Mouse (Mus musculus) erythroblast, adult 5-6 weeks (primary cell): ENCODE measurements around the gene Rcl1. TPM values are rescaled to one million over a fixed set of nuclear protein-coding genes. Genes with fewer than 3 reads are reported as not detected.

Source experiments
- ATAC-seq: replicated peaks from 2 replicates; pipeline ENCODE4 v1.8.0; 2016; ENCODE audit warnings: moderate number of reproducible peaks, mild to moderate bottlenecking, moderate TSS enrichment, inconsistent platforms; ENCODE audit not compliant: poor library complexity, low FRiP score, severe bottlenecking
- total RNA-seq, 2 experiments: library from RNA; stranded (forward) in 1 of 2; stranded (reverse) in 1 of 2; fragments of 150-400 nt in 1 of 2; fragments of 200-764, 138-1000 nt in 1 of 2; gene quantifications; 2 replicates each; pipeline versions ENCODE4 v1.2.3 to v1.2.4; 2015 to 2017; ENCODE audit warnings: low replicate concordance in 2 of 2

Rcl1 gene
- total RNA-seq, 2 experiments from 2014 or later = 22.9 to 63.0 TPM

- no peak for ATAC-seq
Measured at GRCm38 (mm10) chr19:29105816-29106215, 4.6 kb downstream of the Rcl1 start.

GRCm38 (mm10) chr19:29106261-29106660 lies 5.1 kb downstream of the Rcl1 start:
- ATAC-seq = no peak

GRCm38 (mm10) chr19:29112662-29113061 lies 11.5 kb downstream of the Rcl1 start:
- ATAC-seq = no peak

GRCm38 (mm10) chr19:29113746-29114649 lies 12.8 kb downstream of the Rcl1 start:
- no peak for ATAC-seq

GRCm38 (mm10) chr19:29116796-29117195 lies 15.6 kb downstream of the Rcl1 start:
- no peak for ATAC-seq

GRCm38 (mm10) chr19:29118196-29118595 lies 17.0 kb downstream of the Rcl1 start:
- no peak for ATAC-seq

GRCm38 (mm10) chr19:29120311-29120710 lies 19.1 kb downstream of the Rcl1 start:
- no peak for ATAC-seq

GRCm38 (mm10) chr19:29121394-29121793 lies 20.2 kb downstream of the Rcl1 start:
- no peak for ATAC-seq

- ATAC-seq = no peak
Measured at GRCm38 (mm10) chr19:29124886-29125585, 23.9 kb downstream of the Rcl1 start.

- 0 out of 2 replicates have a peak, but pooled peaks have one; percentile 17 for ATAC-seq
Measured at GRCm38 (mm10) chr19:29126347-29127015, 25.3 kb downstream of the Rcl1 start.

- no peak for ATAC-seq
Measured at GRCm38 (mm10) chr19:29127331-29127730, 26.2 kb downstream of the Rcl1 start.

GRCm38 (mm10) chr19:29128217-29128616 lies 27.0 kb downstream of the Rcl1 start:
- no peak for ATAC-seq

- no peak for ATAC-seq
Measured at GRCm38 (mm10) chr19:29129551-29129950, 28.4 kb downstream of the Rcl1 start.

GRCm38 (mm10) chr19:29131171-29131570 lies 30.0 kb downstream of the Rcl1 start:
- ATAC-seq = no peak

GRCm38 (mm10) chr19:29134293-29134692 lies 33.1 kb downstream of the Rcl1 start:
- no peak for ATAC-seq

- ATAC-seq = 0 out of 2 replicates have a peak, but pooled peaks have one; percentile 36
Measured at GRCm38 (mm10) chr19:29135172-29135736, 34.1 kb downstream of the Rcl1 start.

GRCm38 (mm10) chr19:29138546-29139270 lies 37.5 kb downstream of the Rcl1 start:
- ATAC-seq = no peak

GRCm38 (mm10) chr19:29139699-29140456 lies 38.7 kb downstream of the Rcl1 start:
- ATAC-seq = no peak

GRCm38 (mm10) chr19:29140933-29141332 lies 39.8 kb downstream of the Rcl1 start:
- ATAC-seq = no peak
